Mouse (Mus musculus): ENCODE data around the gene Thsd4.

DNA sequence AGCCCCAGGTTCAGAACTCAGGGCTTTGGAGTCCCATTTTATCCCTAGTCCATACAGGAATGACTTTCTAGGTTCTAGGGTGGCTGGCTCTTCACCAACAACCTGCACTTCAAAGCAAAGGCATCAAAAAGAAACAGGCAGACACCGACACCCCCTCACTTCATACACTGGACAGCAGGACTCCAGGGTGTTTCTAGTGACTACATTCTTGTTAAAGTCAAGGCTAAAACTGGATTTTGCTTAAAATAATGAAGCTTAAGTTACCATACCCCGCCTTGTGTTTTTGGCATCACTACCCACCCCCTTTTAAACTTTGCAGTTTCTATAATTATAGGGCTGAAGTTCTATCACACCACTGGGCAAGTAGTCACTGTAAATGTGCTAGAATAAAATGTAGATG lies 225.6 kb downstream of the Thsd4 start:
- TF ChIP-seq CTCF (IDR thresholded peaks at IDR 0.05; ENCODE audit: control insufficient read depth, insufficient read depth, low read length) (no peak), POLR2A (IDR thresholded peaks at IDR 0.05; ENCODE audit: borderline replicate concordance, control insufficient read depth, low read depth, low read length) (no peak)
